Mouse (Mus musculus) gastrocnemius, postnatal 36 days (tissue): ENCODE results near the gene Zscan4f. TPM values are rescaled to one million over a fixed set of nuclear protein-coding genes. Genes with fewer than 3 reads are reported as not detected.
"Not testable (repeated sequence)": the region's sequence is repeated elsewhere in the genome, so short reads cannot be mapped to it uniquely, and the experiment has no call there.

Experiments
- DNase-seq, 2 experiments: peaks; one replicate each; pipeline ENCODE4 v3.0.0; 2022
- intact Hi-C: fragments of 180-260 bp; cut with DNase I; formaldehyde crosslinking; loops from one replicate; pipeline ENCODE4 v1.15.1; 2025
- long read RNA-seq, 2 experiments: library from polyadenylated mRNA; stranded (forward); transcript quantifications; one replicate each; pipeline ENCODE4 v2.0.0; 2021
- microRNA-seq, 2 experiments: library from miRNA; unstranded; fragments of <30 nt; microRNA quantifications; one replicate each; pipeline ENCODE4 v1.2.0; 2021
- total RNA-seq, 2 experiments: library from RNA; stranded (reverse); gene quantifications; 2 replicates each; pipeline ENCODE4 v1.2.3; 2021

Zscan4f gene
- total RNA-seq: not detected
- long read RNA-seq, experiment 1: 0 reads
- long read RNA-seq, experiment 2: 0 reads

DNA sequence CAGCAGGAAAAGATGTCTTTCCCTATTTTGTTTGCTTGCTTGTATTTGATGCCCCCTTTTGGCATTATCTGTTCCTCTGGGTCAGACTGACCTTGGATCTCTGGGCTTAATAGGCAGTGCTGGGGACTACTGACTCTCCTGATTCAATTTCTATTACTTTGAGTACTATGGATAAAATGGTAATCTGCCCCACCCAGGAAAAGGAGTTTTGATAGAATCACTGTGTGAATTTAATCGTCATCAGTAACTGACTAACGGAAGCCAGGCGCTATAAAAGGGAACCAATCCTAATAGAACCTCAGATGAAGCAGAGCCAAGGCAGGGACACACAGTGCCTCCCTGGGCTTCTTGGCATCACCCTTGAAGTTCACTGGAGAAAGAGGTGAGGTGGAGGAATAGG, at the start of gene Zscan4f:
Gene Zscan4f, plus strand, starts transcription at position 301 of the 400 bp plus-strand sequence.
- DNase-seq, intact Hi-C loops: not testable (repeated sequence)

DNA sequence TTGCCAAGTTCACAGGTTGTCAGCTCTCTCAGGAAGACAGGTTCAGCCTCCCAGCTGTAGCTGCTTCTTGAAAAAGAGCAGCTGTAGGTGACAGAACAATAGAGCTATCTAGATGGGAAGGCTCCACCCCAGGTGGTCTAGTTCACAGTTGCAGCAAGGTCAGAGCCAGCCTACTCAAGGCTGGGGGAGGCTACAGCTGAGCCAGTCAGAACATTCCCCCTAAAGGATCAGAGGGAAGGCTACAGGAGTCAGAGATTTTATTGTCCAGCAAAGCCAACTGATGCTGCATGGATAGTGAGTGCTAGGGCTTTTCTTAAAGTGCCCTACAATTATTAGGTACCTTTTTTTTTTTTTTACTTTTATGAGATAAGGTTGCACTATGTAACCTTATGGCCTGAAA, 13.1 kb upstream of the Zscan4f start:
- intact Hi-C loops, DNase-seq: not testable (repeated sequence)

Small RNAs within 50 kb of the gene (microRNA-seq; reads per million reads assigned to microRNA genes)
- 0 reads per million in 2 experiments for gene Gm23087

Other genes with a start within 250 kb of the Zscan4f start
- not detected for gene Zscan4d, start 231.8 kb upstream of the Zscan4f start, total RNA-seq
- gene Zscan4e, start 87.2 kb upstream of the Zscan4f start, total RNA-seq: not detected
- gene Zscan4-ps2, start 116.4 kb downstream of the Zscan4f start, total RNA-seq: not detected
- gene Zscan4-ps3, start 211.4 kb downstream of the Zscan4f start, total RNA-seq: not detected